Mouse (Mus musculus) megakaryocyte, embryonic 14.5 days (primary cell): ENCODE measurements around the gene Ube2r2.

Source experiments
- FLI1 ChIP-seq: IDR thresholded peaks from 2 replicates; pipeline ENCODE4 v1.6.1; 2012; ENCODE audit warnings: low read length, inconsistent platforms, mixed read lengths
- GATA1 ChIP-seq: IDR thresholded peaks from 3 replicates; pipeline ENCODE4 v1.6.1; 2012; ENCODE audit warnings: mixed read lengths, low read length, inconsistent platforms, borderline replicate concordance

GRCm38 (mm10) chr4:41096169-41096568 lies 39.4 kb upstream of the Ube2r2 start:
- TF ChIP-seq GATA1 = no peak
- no peak for TF ChIP-seq FLI1
